Mouse (Mus musculus) kidney, postnatal 4 days (tissue): ENCODE results near the gene Htr5b.

ENCODE experiments used
- DNase-seq, 2 experiments: peaks; one replicate each; pipeline ENCODE4 v3.0.0; 2021; ENCODE audit warnings: mixed read lengths in 2 of 2

Gene Htr5b

GRCm38 (mm10) chr1:121486803-121487202 is 41.5 kb downstream of the Htr5b start:
- DNase-seq: no peak

- no peak for DNase-seq
Measured at GRCm38 (mm10) chr1:121483091-121483490, 45.2 kb downstream of the Htr5b start.

DNA sequence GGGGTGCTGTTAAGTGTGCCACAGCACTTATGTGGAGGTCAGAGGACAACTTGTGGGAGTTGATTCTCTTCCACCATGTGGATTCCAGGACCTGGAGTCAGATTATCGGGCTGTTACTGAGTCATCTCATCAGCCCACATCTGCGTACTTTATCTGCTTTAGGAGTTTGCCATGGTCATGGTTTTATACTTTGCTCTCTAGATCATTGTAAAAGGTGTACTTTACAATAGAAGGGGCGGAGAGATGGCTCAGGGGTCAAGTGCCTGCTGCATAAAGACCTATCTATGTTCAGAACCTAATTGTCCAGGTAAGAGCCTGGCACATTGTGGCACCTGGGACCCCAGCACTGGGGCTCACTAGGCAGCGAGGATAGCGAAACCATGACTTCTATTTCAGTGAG is 48.9 kb downstream of the Htr5b start:
- DNase-seq: no peak

DNA sequence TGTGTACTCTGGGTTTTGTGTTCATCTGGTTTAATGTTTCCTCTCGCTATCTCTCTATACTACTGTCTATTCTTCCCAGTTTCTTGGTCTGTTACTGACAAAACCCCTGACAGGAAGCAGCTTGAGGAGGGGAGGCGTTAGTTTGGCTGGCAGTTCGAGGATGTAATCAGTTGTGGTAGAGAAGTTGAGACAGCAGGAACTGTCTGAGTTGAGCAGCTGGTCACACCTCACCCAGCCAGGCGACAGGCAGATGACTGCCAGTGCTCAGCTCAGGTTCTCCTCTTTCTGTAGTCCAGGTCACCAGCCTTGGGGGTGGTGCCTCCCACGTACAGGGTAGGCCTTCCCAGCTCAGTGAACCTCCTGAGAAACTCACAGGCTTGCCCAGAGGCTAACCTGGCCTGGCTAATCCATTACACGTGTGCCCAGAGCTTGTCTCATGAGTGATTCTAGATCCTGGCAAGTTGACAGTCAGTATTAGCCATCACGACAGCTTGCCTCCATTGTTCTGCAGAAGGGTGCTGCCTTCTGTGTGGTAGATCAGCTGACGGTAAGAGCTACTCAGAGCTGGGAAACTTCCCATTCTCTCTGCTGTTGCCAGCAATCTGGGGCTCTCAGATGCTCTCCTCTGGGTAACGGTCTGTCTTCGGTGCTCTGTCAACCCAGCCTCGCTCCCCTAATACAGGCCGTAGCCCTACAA is 49.8 kb downstream of the Htr5b start:
- DNase-seq: no peak

- no peak for DNase-seq
Measured at GRCm38 (mm10) chr1:121477716-121478115, 50.5 kb downstream of the Htr5b start.

DNA sequence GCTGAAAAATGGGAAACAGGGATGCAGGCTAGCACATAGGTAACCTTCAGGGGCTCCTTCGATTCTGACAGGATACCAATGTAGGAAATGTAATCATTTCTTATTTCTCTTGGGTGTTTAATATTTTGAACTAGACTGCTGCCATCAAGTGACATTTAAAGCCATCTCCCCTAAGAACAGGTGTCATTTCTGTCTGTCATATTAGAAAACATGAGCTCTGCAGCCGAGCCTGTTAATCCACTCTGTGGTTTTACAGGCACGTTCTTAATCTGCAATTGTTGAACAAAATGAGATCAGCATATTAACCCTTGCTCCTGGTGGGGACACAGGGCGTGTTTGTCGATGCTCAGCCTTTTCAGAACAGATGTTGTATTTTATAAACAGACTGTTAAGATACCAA is 56.8 kb downstream of the Htr5b start:
- no peak for DNase-seq

DNA sequence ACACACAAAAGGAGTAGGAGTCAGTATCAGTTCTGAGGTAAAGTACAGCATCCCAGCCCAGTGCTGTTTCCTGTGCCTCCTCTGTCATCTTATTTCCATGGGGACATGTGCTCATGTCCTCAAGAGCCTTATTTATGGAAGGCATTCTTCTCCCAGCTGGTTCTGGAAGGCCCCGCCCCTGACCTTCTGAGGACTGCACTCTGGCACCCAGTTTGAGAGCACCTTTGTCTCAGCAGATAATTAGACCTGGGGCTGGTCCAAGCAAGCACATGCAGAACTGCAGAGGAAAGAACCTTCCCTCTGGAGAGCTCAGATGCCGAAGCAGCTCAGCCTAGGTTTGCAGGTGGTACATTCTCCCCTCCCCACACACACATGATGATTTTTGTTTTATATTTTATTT is 60.0 kb downstream of the Htr5b start:
- DNase-seq: no peak

- DNase-seq: no peak
Measured at GRCm38 (mm10) chr1:121466276-121466675, 62.0 kb downstream of the Htr5b start.

DNA sequence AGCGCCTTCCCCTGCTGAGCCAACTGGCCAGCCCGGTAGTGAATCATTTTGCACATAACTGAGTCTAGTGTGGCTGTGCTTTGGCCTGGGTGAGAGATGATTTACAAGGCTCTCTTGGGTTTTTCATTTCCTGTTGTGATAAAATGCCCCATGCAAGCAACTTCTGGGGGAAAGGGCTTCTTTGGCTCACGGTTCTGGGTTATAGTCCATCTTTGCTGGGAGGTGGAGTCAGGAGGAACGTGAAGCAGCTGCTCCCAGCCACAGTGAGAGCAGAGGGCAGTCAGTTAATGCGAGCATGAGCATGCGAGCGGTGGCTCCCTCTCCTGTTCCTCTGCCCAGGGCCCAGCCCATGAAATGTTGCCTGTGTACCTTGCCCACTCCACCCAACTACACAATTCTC is 64.5 kb downstream of the Htr5b start:
- DNase-seq: peak; percentile 32 to 59

- DNase-seq: no peak
Measured at GRCm38 (mm10) chr1:121462643-121463042, 65.6 kb downstream of the Htr5b start.

GRCm38 (mm10) chr1:121461895-121462294 is 66.4 kb downstream of the Htr5b start:
- no peak for DNase-seq

DNA sequence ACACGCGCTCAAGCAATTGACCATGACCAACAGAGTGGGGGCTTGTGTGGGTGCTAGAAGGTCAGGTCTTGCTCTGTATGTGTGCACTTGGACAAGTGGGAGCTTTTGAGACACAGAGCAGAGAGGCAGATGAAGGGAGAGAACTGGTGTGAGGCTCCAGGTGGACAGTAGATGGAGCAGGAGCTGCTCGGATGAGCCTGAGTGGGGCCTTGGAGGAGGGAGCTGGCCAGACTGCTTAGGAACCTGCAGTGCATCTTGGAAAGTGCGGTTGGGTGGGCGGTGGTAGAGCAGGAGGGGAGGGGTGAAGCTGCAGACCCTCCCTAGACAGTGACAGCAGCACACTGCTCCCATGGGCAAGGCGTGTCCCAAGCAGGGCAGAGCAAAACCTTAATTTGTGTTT is 68.2 kb downstream of the Htr5b start:
- DNase-seq: peak in 1 of 2 experiments; percentile 28
